Mouse (Mus musculus): ENCODE measurements at regions not wholly inside any gene's neighbourhood (a gene's known extent, or its start where the extent isn't known, plus 50 kb on each side); places are given as distances from the start of the nearest gene placed in this dataset.

DNA sequence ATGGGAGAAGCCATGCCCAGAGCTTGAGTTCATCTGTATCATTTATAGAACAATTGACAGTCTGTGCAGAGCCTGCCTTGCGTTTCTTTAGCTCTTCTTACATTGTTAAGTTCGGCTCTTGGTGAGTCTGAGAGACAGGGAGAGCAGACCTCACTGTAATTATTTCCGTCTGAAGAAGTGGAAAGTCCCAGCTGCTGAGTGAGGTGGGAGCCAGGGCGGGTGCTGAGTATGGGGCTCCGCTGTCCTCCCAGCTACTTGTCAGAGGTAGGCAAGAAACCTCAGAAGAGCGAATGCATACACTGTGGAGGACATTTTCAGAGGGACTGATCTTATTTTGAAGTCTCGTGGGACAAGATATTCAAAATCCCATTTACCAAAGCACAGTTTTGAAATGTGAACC, 172.9 kb downstream of the Vrk1 start:
- TF ChIP-seq USF1 (IDR thresholded peaks at IDR 0.05; ENCODE audit: low read depth) (no peak), CTCF (IDR thresholded peaks at IDR 0.05; ENCODE audit: control insufficient read depth, insufficient read depth, insufficient read length) (no peak)
